Mouse (Mus musculus): ENCODE data around the gene Heatr9. TPM values are rescaled to one million over a fixed set of nuclear protein-coding genes. Genes with fewer than 3 reads are reported as not detected.

The Heatr9 gene
- total and polyA plus RNA-seq, 3 experiments = not detected

GRCm38 (mm10) chr11:83534143-83534542 lies 12.2 kb upstream of the Heatr9 start:
- no peak for TF ChIP-seq RAD21 (IDR thresholded peaks at IDR 0.05; ENCODE audit: low read depth, low read length)
- no peak for TF ChIP-seq JUND (IDR thresholded peaks at IDR 0.05; ENCODE audit: low read depth, low read length)
- no peak for TF ChIP-seq TCF12 (IDR thresholded peaks at IDR 0.05; ENCODE audit: low read depth, low read length)
- TF ChIP-seq NRF1 (IDR thresholded peaks at IDR 0.05; ENCODE audit: insufficient read depth, low read depth, low read length, poor library complexity, severe bottlenecking) = no peak
- no peak for TF ChIP-seq ZKSCAN1 (IDR thresholded peaks at IDR 0.05; ENCODE audit: low read depth, low read length)
- no peak for TF ChIP-seq HCFC1 (IDR thresholded peaks at IDR 0.05; ENCODE audit: low read depth, low read length)
- TF ChIP-seq GATA1 (IDR thresholded peaks at IDR 0.05; ENCODE audit: low read depth, low read length) = no peak
- no peak for TF ChIP-seq NELFE (IDR thresholded peaks at IDR 0.05; ENCODE audit: low read depth, low read length)
- TF ChIP-seq CTCF (IDR thresholded peaks at IDR 0.05 in 2 of 3, conservative IDR thresholded peaks at IDR 0.05 in 1 of 3; ENCODE audit: control insufficient read depth in 1 of 3, insufficient read depth in 1 of 3, low read depth in 2 of 3, low read length in 3 of 3, poor library complexity in 1 of 3, severe bottlenecking in 1 of 3) = no peak
- no peak for TF ChIP-seq ZMIZ1 (IDR thresholded peaks at IDR 0.05; ENCODE audit: low read depth, low read length)
- TF ChIP-seq POLR2AphosphoS2 (IDR thresholded peaks at IDR 0.05; ENCODE audit: low read length) = no peak
- no peak for TF ChIP-seq MEF2A (IDR thresholded peaks at IDR 0.05; ENCODE audit: extremely low read depth, insufficient replicate concordance, low read depth, low read length, poor library complexity, severe bottlenecking)
- no peak for TF ChIP-seq USF1 (IDR thresholded peaks at IDR 0.05; ENCODE audit: low read depth, low read length)

GRCm38 (mm10) chr11:83533192-83533591 lies 11.2 kb upstream of the Heatr9 start:
- TF ChIP-seq ELF1 (IDR thresholded peaks at IDR 0.05; ENCODE audit: low read depth, low read length) = no peak
- no peak for TF ChIP-seq TBP (IDR thresholded peaks at IDR 0.05; ENCODE audit: low read depth, low read length)
- no peak for TF ChIP-seq MAZ (IDR thresholded peaks at IDR 0.05; ENCODE audit: low read depth, low read length)
- no peak for TF ChIP-seq POLR2AphosphoS5 (IDR thresholded peaks at IDR 0.05; ENCODE audit: borderline replicate concordance, low read depth, low read length)
- TF ChIP-seq POLR2A (IDR thresholded peaks at IDR 0.05; ENCODE audit: control insufficient read depth in 1 of 2, insufficient read depth in 1 of 2, low read depth in 1 of 2, low read length in 2 of 2, poor library complexity in 1 of 2) = no peak
- no peak for TF ChIP-seq CTCF (IDR thresholded peaks at IDR 0.05 in 2 of 3, conservative IDR thresholded peaks at IDR 0.05 in 1 of 3; ENCODE audit: control insufficient read depth in 1 of 3, insufficient read depth in 1 of 3, low read depth in 2 of 3, low read length in 3 of 3, poor library complexity in 1 of 3, severe bottlenecking in 1 of 3)
- no peak for TF ChIP-seq ZC3H11A (IDR thresholded peaks at IDR 0.05; ENCODE audit: low read depth, low read length)
- TF ChIP-seq USF2 (IDR thresholded peaks at IDR 0.05; ENCODE audit: borderline replicate concordance in 1 of 2, insufficient read depth in 1 of 2, low read depth in 1 of 2, low read length in 2 of 2) = no peak
- TF ChIP-seq CHD2 (IDR thresholded peaks at IDR 0.05; ENCODE audit: low read length) = no peak
- no peak for TF ChIP-seq MXI1 (IDR thresholded peaks at IDR 0.05; ENCODE audit: low read depth, low read length)

More at GRCm38 (mm10) chr11:83534143-83534542, 12.2 kb upstream of the Heatr9 start:
- Histone ChIP-seq H3K36me3 (ENCODE audit: control insufficient read depth in 1 of 2, insufficient read depth in 2 of 2, low read length in 2 of 2) (no peaks in the 10 kb centered on the region), H3K4me1 (ENCODE audit: control insufficient read depth in 1 of 2, insufficient read depth in 2 of 2, low read length in 2 of 2) (0 out of 4 replicates have a peak, but pooled peaks cover 0 to 3% of the 10 kb centered on the region in 2 experiments), H3K27me3 (ENCODE audit: control insufficient read depth in 1 of 2, insufficient read depth in 2 of 2, low read length in 2 of 2) (no peaks in the 10 kb centered on the region; a peak in 1 of 4 replicates), H3K9ac (ENCODE audit: control insufficient read depth, low read depth, low read length, poor library complexity, severe bottlenecking) (no peak overlapping the region), H3K9me3 (replicated peaks; ENCODE audit: insufficient read depth, low read length) (no peaks in the 10 kb centered on the region), H3K27ac (ENCODE audit: control insufficient read depth, low read depth, low read length) (no peak overlapping the region), H3K79me2 (ENCODE audit: control insufficient read depth, insufficient read depth, low read length, poor library complexity) (no peaks in the 10 kb centered on the region), H3K4me3 (ENCODE audit: control insufficient read depth in 1 of 2, insufficient read depth in 1 of 2, low read depth in 2 of 2, low read length in 2 of 2) (no peak overlapping the region)
- DNase-seq (ENCODE audit: low read depth, low spot score) = no peak

More at GRCm38 (mm10) chr11:83533192-83533591, 11.2 kb upstream of the Heatr9 start:
- no peaks in the 10 kb centered on the region for H3K9me3 ChIP-seq (replicated peaks; ENCODE audit: insufficient read depth, low read length)
- no peak overlapping the region for H3K9ac ChIP-seq (ENCODE audit: control insufficient read depth, low read depth, low read length, poor library complexity, severe bottlenecking)
- no peaks in the 10 kb centered on the region for H3K36me3 ChIP-seq (ENCODE audit: control insufficient read depth in 1 of 2, insufficient read depth in 2 of 2, low read length in 2 of 2)
- no peaks in the 10 kb centered on the region; a peak in 1 of 4 replicates for H3K27me3 ChIP-seq (ENCODE audit: control insufficient read depth in 1 of 2, insufficient read depth in 2 of 2, low read length in 2 of 2)
- no peak overlapping the region for H3K27ac ChIP-seq (ENCODE audit: control insufficient read depth, low read depth, low read length)
- H3K4me3 ChIP-seq (ENCODE audit: control insufficient read depth in 1 of 2, insufficient read depth in 1 of 2, low read depth in 2 of 2, low read length in 2 of 2) = no peak overlapping the region
- H3K79me2 ChIP-seq (ENCODE audit: control insufficient read depth, insufficient read depth, low read length, poor library complexity) = no peaks in the 10 kb centered on the region
- peak; percentile 36 for DNase-seq (ENCODE audit: low read depth, low spot score)
- 0 out of 4 replicates have a peak, but pooled peaks cover 0 to 3% of the 10 kb centered on the region in 2 experiments for H3K4me1 ChIP-seq (ENCODE audit: control insufficient read depth in 1 of 2, insufficient read depth in 2 of 2, low read length in 2 of 2)

All from MEL (cell line).